ENCODE assay signal across 10 mouse cellular contexts in the genomic region with DNA sequence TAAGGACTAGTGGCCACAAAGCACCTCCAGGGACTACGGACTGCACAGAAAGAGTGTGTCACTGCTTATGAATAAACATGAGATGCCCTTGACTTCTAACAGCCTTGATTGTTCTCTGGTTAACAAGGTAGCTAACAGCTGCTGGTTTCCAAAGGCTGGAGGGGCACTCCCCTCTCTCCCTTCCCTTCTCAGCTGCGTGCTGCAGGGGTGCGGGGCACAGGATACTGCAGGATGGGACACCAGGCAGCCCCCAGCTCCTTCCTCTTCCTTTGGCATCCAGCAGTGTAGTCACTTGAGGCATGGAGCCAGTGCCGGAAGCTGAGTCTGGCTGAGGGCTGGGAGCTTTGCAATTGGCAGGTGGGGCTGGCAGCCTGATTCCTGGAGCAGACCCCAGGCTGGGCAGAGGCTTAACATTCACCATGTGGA.
DNase-seq lines count a peak whose midpoint lies in the region; ATAC-seq lines count a peak whose summit lies in the region.
"Had no signal": no experiment of that assay in that cellular context is flagged by ENCODE, and none has a peak within 500 bp of the region (broad histone marks: within the 10 kb centered on the region; RNA-seq: fewer than 3 reads in every experiment).

No protein-coding gene starts in this region.

- ATAC-seq in forebrain, embryonic 16.5 days = peak; percentile 76
- peak; percentile 71 for ATAC-seq in midbrain, embryonic 13.5 days
- ATAC-seq in megakaryocyte-erythroid progenitor cell, adult 5-6 weeks (replicated peaks; ENCODE audit: low FRiP score, low TSS enrichment, poor library complexity, severe bottlenecking) = no peak
- ATAC-seq: intestine, embryonic 15.5 days had no signal

- 47% methylated on average over 4 of the region's 4 CpGs for WGBS in forebrain, embryonic 10.5 days
- WGBS in forebrain, embryonic 16.5 days = 4% methylated on average over 4 of the region's 4 CpGs
- WGBS in midbrain, embryonic 13.5 days = 7% methylated on average over 4 of the region's 4 CpGs

- H3K4me3 ChIP-seq in forebrain, embryonic 10.5 days = no peak overlapping the region
- H3K4me3 ChIP-seq in forebrain, embryonic 16.5 days (replicated peaks; ENCODE audit: low read length) = no peak overlapping the region
- H3K4me3 ChIP-seq in midbrain, embryonic 13.5 days (replicated peaks) = no peak overlapping the region
- H3K4me3 ChIP-seq: intestine, embryonic 15.5 days had no signal

- no peaks in the 10 kb centered on the region for H3K36me3 ChIP-seq in forebrain, embryonic 10.5 days (replicated peaks)
- H3K36me3 ChIP-seq in forebrain, embryonic 16.5 days (ENCODE audit: control insufficient read depth, insufficient read depth) = no peaks in the 10 kb centered on the region
- H3K36me3 ChIP-seq in midbrain, embryonic 13.5 days = no peaks in the 10 kb centered on the region
- H3K36me3 ChIP-seq: intestine, embryonic 15.5 days had no signal

- H3K9ac ChIP-seq in forebrain, embryonic 16.5 days (replicated peaks; ENCODE audit: low read depth, low read length) = no peak overlapping the region
- 0 out of 2 replicates have a peak overlapping the region, but pooled peaks have one; percentile 20 for H3K9ac ChIP-seq in midbrain, embryonic 13.5 days (replicated peaks)
- H3K9ac ChIP-seq: intestine, embryonic 15.5 days; liver, embryonic 14.5 days had no signal

- H3K27ac ChIP-seq in forebrain, embryonic 10.5 days = 0 out of 2 replicates have a peak overlapping the region, but pooled peaks have one; percentile 16
- 0 out of 2 replicates have a peak overlapping the region, but pooled peaks have one; percentile 14 for H3K27ac ChIP-seq in forebrain, embryonic 16.5 days (ENCODE audit: low read length)
- peak overlapping the region; percentile 80 for H3K27ac ChIP-seq in midbrain, embryonic 13.5 days
- H3K27ac ChIP-seq: intestine, embryonic 15.5 days; liver, embryonic 14.5 days had no signal

- peaks cover 18% of the 10 kb centered on the region for H3K4me1 ChIP-seq in forebrain, embryonic 10.5 days
- H3K4me1 ChIP-seq in forebrain, embryonic 16.5 days (replicated peaks; ENCODE audit: control insufficient read depth, insufficient read depth, low read length) = peaks cover 25% of the 10 kb centered on the region
- peaks cover 52% of the 10 kb centered on the region for H3K4me1 ChIP-seq in midbrain, embryonic 13.5 days (replicated peaks)
- H3K4me1 ChIP-seq: intestine, embryonic 15.5 days had no signal

- no peak overlapping the region for H3K4me2 ChIP-seq in forebrain, embryonic 16.5 days (ENCODE audit: low read length)
- no peak overlapping the region for H3K4me2 ChIP-seq in midbrain, embryonic 13.5 days (replicated peaks)
- H3K4me2 ChIP-seq: heart, embryonic 11.5 days; intestine, embryonic 15.5 days had no signal

- no peaks in the 10 kb centered on the region for H3K27me3 ChIP-seq in forebrain, embryonic 10.5 days (ENCODE audit: poor library complexity, severe bottlenecking)
- no peaks in the 10 kb centered on the region for H3K27me3 ChIP-seq in forebrain, embryonic 16.5 days (replicated peaks; ENCODE audit: control insufficient read depth, insufficient read depth, low read length)
- H3K27me3 ChIP-seq in midbrain, embryonic 13.5 days = no peaks in the 10 kb centered on the region
- H3K27me3 ChIP-seq: intestine, embryonic 15.5 days had no signal

- DNase-seq in layer of hippocampus, postnatal 10 days (ENCODE audit: low spot score in 2 of 2) = peak; percentile 71 to 76
- no peak for DNase-seq in layer of hippocampus, postnatal 25 days (ENCODE audit: extremely low spot score in 1 of 2, low spot score in 1 of 2)
- DNase-seq in forebrain, embryonic 10.5 days (ENCODE audit: extremely low spot score, low spot score) = no peak
- no peak for DNase-seq in gastrocnemius, postnatal 4 days (ENCODE audit: low spot score in 2 of 2)

- H3K9me3 ChIP-seq in forebrain, embryonic 10.5 days = no peaks in the 10 kb centered on the region
- H3K9me3 ChIP-seq in forebrain, embryonic 16.5 days (ENCODE audit: control insufficient read depth, low read length) = no peaks in the 10 kb centered on the region
- no peaks in the 10 kb centered on the region for H3K9me3 ChIP-seq in midbrain, embryonic 13.5 days
- H3K9me3 ChIP-seq: intestine, embryonic 15.5 days had no signal

Comparison
In these comparisons a context has a peak if more than half of its experiments do, and no peak if none do; other contexts are left out.
1. DNase-seq: peak in layer of hippocampus, postnatal 10 days (2 of 2); none in layer of hippocampus, postnatal 25 days (0 of 2), forebrain, embryonic 10.5 days (single experiment) and gastrocnemius, postnatal 4 days (0 of 2).
2. H3K27ac ChIP-seq: peak in every context shown above with its lines; median percentile 80 in midbrain, embryonic 13.5 days; 16 in forebrain, embryonic 10.5 days; 14 in forebrain, embryonic 16.5 days.